Mouse (Mus musculus): ENCODE data around the gene Apoe. TPM values are rescaled to one million over a fixed set of nuclear protein-coding genes. Genes with fewer than 3 reads are reported as not detected.

The Apoe gene
- polyA plus RNA-seq, 1 experiment from 2014 or later, result 503 TPM

- no peak for ATAC-seq (ENCODE audit: borderline replicate concordance, extremely low read depth, low FRiP score, low TSS enrichment)
- Histone ChIP-seq H3K4me2 (peak overlapping the region; percentile 76), H3K4me1 (peaks cover 24% of the 10 kb centered on the region), H3K9me3 (no peaks in the 10 kb centered on the region), H3K27ac (peak overlapping the region; percentile 76), H3K36me3 (peaks cover 59% of the 10 kb centered on the region), H3K27me3 (no peaks in the 10 kb centered on the region), H3K4me3 (peak overlapping the region; percentile 87), H3K9ac (peak overlapping the region; percentile 89)
- WGBS, result under 1% methylated on average over 39 of the region's 39 CpGs
Measured at GRCm38 (mm10) chr7:19714836-19715235, 15.8 kb upstream of the Apoe start.

- Histone ChIP-seq H3K27me3 (no peaks in the 10 kb centered on the region), H3K4me2 (no peak overlapping the region), H3K9me3 (no peaks in the 10 kb centered on the region), H3K27ac (no peak overlapping the region), H3K9ac (no peak overlapping the region), H3K4me1 (peaks cover 24% of the 10 kb centered on the region), H3K4me3 (peak overlapping the region; percentile 87; the same call in 1 of the 2 replicates), H3K36me3 (peaks cover 61% of the 10 kb centered on the region)
- ATAC-seq (ENCODE audit: borderline replicate concordance, extremely low read depth, low FRiP score, low TSS enrichment), result no peak
- whole genome bisulfite sequencing, result 81% methylated on average over 9 of the region's 9 CpGs
Measured at GRCm38 (mm10) chr7:19713598-19713997, 14.6 kb upstream of the Apoe start.

GRCm38 (mm10) chr7:19713196-19713595 is 14.2 kb upstream of the Apoe start:
- Histone ChIP-seq H3K36me3 (peaks cover 60% of the 10 kb centered on the region), H3K4me2 (no peak overlapping the region), H3K27ac (no peak overlapping the region), H3K9ac (no peak overlapping the region), H3K4me3 (no peak overlapping the region), H3K4me1 (peaks cover 24% of the 10 kb centered on the region), H3K9me3 (no peaks in the 10 kb centered on the region), H3K27me3 (no peaks in the 10 kb centered on the region)
- WGBS, result 39% methylated on average over 4 of the region's 4 CpGs
- ATAC-seq (ENCODE audit: borderline replicate concordance, extremely low read depth, low FRiP score, low TSS enrichment), result no peak

- 66% methylated on average over 4 of the region's 4 CpGs for WGBS
- Histone ChIP-seq H3K9ac (no peak overlapping the region), H3K4me1 (peaks cover 24% of the 10 kb centered on the region), H3K27ac (no peak overlapping the region), H3K4me2 (no peak overlapping the region), H3K27me3 (no peaks in the 10 kb centered on the region), H3K9me3 (no peaks in the 10 kb centered on the region), H3K36me3 (peaks cover 63% of the 10 kb centered on the region), H3K4me3 (no peak overlapping the region)
- ATAC-seq (ENCODE audit: borderline replicate concordance, extremely low read depth, low FRiP score, low TSS enrichment), result no peak
Measured at GRCm38 (mm10) chr7:19712414-19712813, 13.4 kb upstream of the Apoe start.

DNA sequence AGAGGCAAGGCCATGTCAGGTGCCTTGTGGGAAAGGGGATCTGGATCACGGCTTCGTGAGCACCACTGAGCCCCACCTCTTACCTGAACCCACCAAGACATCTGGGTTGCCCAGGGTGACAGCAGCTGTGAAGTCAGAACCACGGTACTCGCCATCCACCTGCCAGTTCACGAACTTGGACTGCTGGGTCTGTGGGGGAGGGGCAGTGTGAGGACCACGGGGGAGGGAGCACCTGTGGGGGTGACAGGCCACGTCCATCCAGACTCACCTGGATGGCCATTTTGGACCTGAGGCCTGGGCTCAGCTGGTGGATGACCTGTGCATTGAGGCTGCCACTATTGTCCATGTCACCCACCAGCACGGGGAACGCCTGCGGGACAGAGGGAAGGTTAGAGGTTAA is 11.7 kb upstream of the Apoe start:
- H3K4me2 ChIP-seq, result no peak overlapping the region
- H3K4me3 ChIP-seq, result no peak overlapping the region
- ATAC-seq (ENCODE audit: borderline replicate concordance, extremely low read depth, low FRiP score, low TSS enrichment), result no peak
- H3K27ac ChIP-seq, result no peak overlapping the region
- no peaks in the 10 kb centered on the region for H3K27me3 ChIP-seq
- H3K4me1 ChIP-seq, result peaks cover 14% of the 10 kb centered on the region
- H3K36me3 ChIP-seq, result peaks cover 69% of the 10 kb centered on the region
- 89% methylated on average over 10 of the region's 10 CpGs for WGBS
- H3K9me3 ChIP-seq, result no peaks in the 10 kb centered on the region
- H3K9ac ChIP-seq, result no peak overlapping the region

DNA sequence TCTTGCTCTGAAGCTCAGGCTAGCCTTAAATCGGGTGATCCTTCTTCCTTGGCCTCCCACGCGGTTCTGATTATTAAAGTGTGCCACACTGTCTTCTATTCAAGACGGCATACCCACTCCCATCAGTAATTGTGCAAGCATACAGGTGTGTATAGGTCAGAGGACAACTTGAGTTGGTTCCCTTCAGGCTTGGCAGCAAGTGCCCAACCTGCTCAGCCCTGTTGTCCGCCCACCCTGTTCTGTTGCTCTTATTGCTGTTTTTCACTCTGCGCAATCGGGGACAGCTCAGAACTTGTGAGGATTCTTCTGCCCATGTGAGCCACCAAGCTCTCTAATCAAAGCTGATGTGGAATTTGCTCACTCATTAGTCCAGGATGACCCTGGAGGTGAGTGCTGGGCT is 6.3 kb upstream of the Apoe start:
- no peak overlapping the region for H3K4me3 ChIP-seq
- no peak overlapping the region for H3K27ac ChIP-seq
- WGBS, result 96% methylated on average over 7 of the region's 7 CpGs
- no peak overlapping the region for H3K4me2 ChIP-seq
- no peak for ATAC-seq (ENCODE audit: borderline replicate concordance, extremely low read depth, low FRiP score, low TSS enrichment)
- no peak overlapping the region for H3K9ac ChIP-seq
- H3K36me3 ChIP-seq, result peaks cover 60% of the 10 kb centered on the region
- H3K9me3 ChIP-seq, result no peaks in the 10 kb centered on the region
- no peaks in the 10 kb centered on the region for H3K27me3 ChIP-seq
- peaks cover 6% of the 10 kb centered on the region for H3K4me1 ChIP-seq

DNA sequence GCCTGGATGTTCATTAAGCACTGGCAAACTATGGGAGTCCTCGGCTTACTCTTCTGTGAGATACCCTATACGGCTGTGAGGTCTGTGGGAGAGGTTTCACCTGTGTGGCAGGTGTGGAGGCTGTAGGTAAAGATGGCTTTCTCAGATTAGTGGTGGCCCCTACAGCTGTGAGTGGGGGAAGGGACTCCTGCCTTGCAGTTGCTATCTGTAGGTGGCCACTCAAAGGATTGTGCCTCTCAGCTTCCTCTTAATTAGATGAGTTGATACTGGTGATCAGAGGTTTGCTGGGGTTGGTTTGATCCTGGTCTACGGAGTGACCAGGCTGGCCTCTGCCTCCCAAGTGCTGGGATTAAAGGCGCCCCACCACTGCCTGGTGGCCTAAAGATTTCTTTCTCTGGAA is 5.5 kb upstream of the Apoe start:
- H3K9ac ChIP-seq, result no peak overlapping the region
- H3K27ac ChIP-seq, result no peak overlapping the region
- H3K27me3 ChIP-seq, result no peaks in the 10 kb centered on the region
- WGBS, result 85% methylated on average over 4 of the region's 4 CpGs
- H3K4me2 ChIP-seq, result no peak overlapping the region
- peaks cover 8% of the 10 kb centered on the region for H3K4me1 ChIP-seq
- H3K4me3 ChIP-seq, result no peak overlapping the region
- peaks cover 54% of the 10 kb centered on the region for H3K36me3 ChIP-seq
- no peak for ATAC-seq (ENCODE audit: borderline replicate concordance, extremely low read depth, low FRiP score, low TSS enrichment)
- H3K9me3 ChIP-seq, result no peaks in the 10 kb centered on the region

DNA sequence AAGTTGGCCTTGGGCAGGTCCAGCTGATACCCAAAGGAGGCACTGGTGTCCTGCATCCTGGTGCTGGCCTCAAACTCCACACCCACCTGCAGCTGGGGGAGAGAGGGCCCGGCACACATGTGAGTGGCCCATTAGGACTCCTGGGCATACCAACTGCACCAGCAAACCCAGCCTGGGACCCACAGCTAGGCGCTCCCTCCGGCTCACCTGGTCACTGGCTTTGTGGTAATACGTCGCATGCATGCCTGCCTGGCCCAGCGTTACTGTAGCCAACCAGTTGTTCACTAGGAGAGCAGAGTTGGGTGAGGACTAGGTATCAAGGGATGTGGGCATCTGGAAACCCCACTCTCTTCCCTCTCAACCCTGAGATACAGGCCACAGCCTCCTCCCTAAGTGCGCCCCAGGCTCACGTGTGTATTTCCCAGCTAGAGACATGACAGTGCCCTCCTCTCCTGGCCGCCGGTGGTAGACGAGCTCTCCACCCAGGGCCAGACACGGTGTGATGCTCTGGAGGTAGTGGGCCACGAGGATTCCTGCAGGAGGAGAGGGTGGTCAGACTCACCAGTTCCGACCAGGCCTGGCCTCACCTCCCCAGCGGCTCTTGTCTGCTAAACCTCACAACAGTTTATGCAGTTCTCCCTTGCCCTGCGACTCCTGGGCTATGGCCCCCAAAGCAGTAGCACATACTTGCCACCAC is 4.0 kb upstream of the Apoe start:
- ATAC-seq (ENCODE audit: borderline replicate concordance, extremely low read depth, low FRiP score, low TSS enrichment), result no peak
- peaks cover 41% of the 10 kb centered on the region; the same call in 1 of the 2 replicates for H3K36me3 ChIP-seq
- no peaks in the 10 kb centered on the region for H3K27me3 ChIP-seq
- H3K4me3 ChIP-seq, result no peak overlapping the region
- H3K9me3 ChIP-seq, result no peaks in the 10 kb centered on the region
- H3K4me1 ChIP-seq, result peaks cover 21% of the 10 kb centered on the region
- H3K4me2 ChIP-seq, result no peak overlapping the region
- H3K9ac ChIP-seq, result no peak overlapping the region
- no peak overlapping the region for H3K27ac ChIP-seq
- 88% methylated on average over 16 of the region's 16 CpGs for WGBS

DNA sequence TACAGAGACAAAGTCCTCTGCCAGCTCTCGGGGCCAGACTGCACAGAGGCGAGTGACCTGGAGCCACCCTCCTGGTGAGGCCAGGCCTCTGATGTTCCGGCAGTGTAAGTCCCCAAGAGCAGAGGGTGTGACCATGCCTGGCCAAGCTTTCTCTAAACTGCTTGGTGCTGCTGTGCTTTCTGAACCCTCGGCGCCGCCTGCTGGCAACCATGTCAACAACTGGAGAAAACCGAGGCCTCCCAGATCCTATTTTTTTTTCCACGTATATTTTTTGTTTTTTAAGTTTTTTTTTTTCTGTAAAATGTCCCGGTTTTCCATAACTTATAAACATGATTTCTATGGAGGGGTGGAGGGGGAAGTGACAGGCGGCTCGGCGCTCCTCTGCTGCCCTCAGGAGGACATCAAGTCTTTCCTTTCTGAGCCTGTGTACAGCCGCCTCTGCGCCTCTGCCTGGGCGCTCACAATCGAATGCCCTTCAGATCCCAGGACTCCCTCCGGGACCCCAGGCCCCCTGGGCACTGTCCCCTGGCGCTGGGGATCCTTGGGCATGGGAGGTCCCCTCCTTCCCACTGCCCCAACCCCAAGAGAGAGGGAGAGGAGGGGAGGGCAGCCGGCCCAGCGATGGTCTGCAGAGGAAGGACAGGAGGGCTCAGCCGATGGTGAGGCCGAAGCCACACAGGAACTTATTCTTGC is 2.2 kb upstream of the Apoe start:
- Histone ChIP-seq H3K4me2 (no peak overlapping the region), H3K4me1 (peaks cover 25% of the 10 kb centered on the region), H3K36me3 (peaks cover 29% of the 10 kb centered on the region; the same call in 1 of the 2 replicates), H3K9me3 (no peaks in the 10 kb centered on the region), H3K27ac (no peak overlapping the region), H3K27me3 (no peaks in the 10 kb centered on the region), H3K9ac (no peak overlapping the region; the same call in 1 of the 2 replicates), H3K4me3 (no peak overlapping the region)
- ATAC-seq (ENCODE audit: borderline replicate concordance, extremely low read depth, low FRiP score, low TSS enrichment), result peak; percentile 41; the same call in 1 of the 2 replicates
- 26% methylated on average over 22 of the region's 22 CpGs for WGBS

- Histone ChIP-seq H3K27me3 (no peaks in the 10 kb centered on the region), H3K4me3 (no peak overlapping the region), H3K4me1 (peaks cover 26% of the 10 kb centered on the region), H3K9me3 (no peaks in the 10 kb centered on the region), H3K27ac (no peak overlapping the region), H3K9ac (no peak overlapping the region), H3K36me3 (peaks cover 27% of the 10 kb centered on the region; the same call in 1 of the 2 replicates), H3K4me2 (no peak overlapping the region)
- no peak for ATAC-seq (ENCODE audit: borderline replicate concordance, extremely low read depth, low FRiP score, low TSS enrichment)
- 54% methylated on average over 12 of the region's 12 CpGs for WGBS
Measured at GRCm38 (mm10) chr7:19700299-19701068, 1.5 kb upstream of the Apoe start.

DNA sequence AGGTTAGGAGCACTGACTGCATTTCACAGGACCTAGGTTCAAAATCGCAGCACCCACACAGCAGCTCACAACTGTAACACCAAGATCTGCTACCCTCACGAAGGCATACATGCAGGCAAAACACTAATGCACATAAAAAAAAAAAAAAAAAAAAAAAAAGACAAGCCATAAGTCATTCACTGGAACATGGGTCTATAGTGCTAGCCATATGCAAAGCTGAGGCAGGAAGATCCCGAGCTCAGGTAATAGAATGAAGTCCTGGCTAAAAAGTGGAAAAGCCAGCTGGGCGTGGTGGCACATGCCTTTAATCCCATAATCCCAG is 800 bp upstream of the Apoe start:
- Histone ChIP-seq H3K27ac (no peak overlapping the region), H3K9ac (no peak overlapping the region), H3K4me1 (peaks cover 33% of the 10 kb centered on the region), H3K4me2 (no peak overlapping the region), H3K27me3 (no peaks in the 10 kb centered on the region), H3K9me3 (no peaks in the 10 kb centered on the region), H3K4me3 (no peak overlapping the region), H3K36me3 (peaks cover 27% of the 10 kb centered on the region; the same call in 1 of the 2 replicates)
- WGBS, result 83% methylated on average over 4 of the region's 4 CpGs
- ATAC-seq (ENCODE audit: borderline replicate concordance, extremely low read depth, low FRiP score, low TSS enrichment), result no peak
